Mouse (Mus musculus) intestine, embryonic 14.5 days (tissue): ENCODE measurements around the gene Isg20l2. TPM values are rescaled to one million over a fixed set of nuclear protein-coding genes. Genes with fewer than 3 reads are reported as not detected.

Source experiments
- ATAC-seq: fragments of 200-750 bp; cut with Nextera tagmentation; replicated peaks from 2 replicates; pipeline ENCODE4 v1.8.0; 2017; ENCODE audit warnings: low read depth, moderate number of reproducible peaks, moderate TSS enrichment, moderate library complexity; ENCODE audit not compliant: low FRiP score, low TSS enrichment
- DNase-seq: peaks from one replicate; pipeline ENCODE4 v3.0.0-alpha.2; 2018; ENCODE audit warnings: low spot score
- H3K27ac ChIP-seq: fragments of 300-500 bp; sonication (generic); 2 replicates; pipeline ENCODE4 v1.5.1; 2014; ENCODE audit warnings: low read depth, mild to moderate bottlenecking, control low read depth
- H3K27me3 ChIP-seq: fragments of 300-500 bp; sonication (generic); replicated peaks from 2 replicates; pipeline ENCODE4 v1.6.1; 2014; ENCODE audit warnings: low read length, control low read depth; ENCODE audit not compliant: control insufficient read depth, insufficient read depth
- H3K36me3 ChIP-seq: fragments of 300-500 bp; sonication (generic); 2 replicates; pipeline ENCODE4 v1.6.1; 2014; ENCODE audit warnings: low read length, control low read depth; ENCODE audit not compliant: control insufficient read depth, insufficient read depth
- H3K4me1 ChIP-seq: fragments of 300-500 bp; sonication (generic); replicated peaks from 2 replicates; pipeline ENCODE4 v1.6.1; 2014; ENCODE audit warnings: low read length, control low read depth, mixed read lengths; ENCODE audit not compliant: control insufficient read depth, insufficient read depth
- H3K4me2 ChIP-seq: fragments of 300-500 bp; sonication (generic); 2 replicates; pipeline ENCODE4 v1.6.1; 2014; ENCODE audit warnings: low read length
- H3K4me3 ChIP-seq: fragments of 300-500 bp; sonication (generic); 2 replicates; pipeline ENCODE4 v1.5.1; 2014; ENCODE audit warnings: low read depth, low read length, control low read depth, mixed read lengths
- H3K9ac ChIP-seq: fragments of 300-500 bp; sonication (generic); 2 replicates; pipeline ENCODE4 v1.6.1; 2014; ENCODE audit warnings: mild to moderate bottlenecking, low read length
- H3K9me3 ChIP-seq: fragments of 300-500 bp; sonication (generic); 2 replicates; pipeline ENCODE4 v1.6.1; 2016; ENCODE audit warnings: low read length, control low read depth; ENCODE audit not compliant: control insufficient read depth
- WGBS: fragments of 180-500 bp; shearing (Covaris S2); extraction: QIAGEN DNeasy Blood & Tissue Kit; methylation state at CpG from one replicate; pipeline ENCODE4 v1.1.7; 2014; 5-methylcytosine and 5-hydroxymethylcytosine counted together
- polyA plus RNA-seq: library from polyadenylated mRNA; unstranded; fragments of >200 nt; fragmentation: Nextera tagmentation; extraction: Ambion mirVana; gene quantifications from 2 replicates; pipeline ENCODE4 v1.2.1, GENCODE M21; 2014

Gene Isg20l2
- polyA plus RNA-seq, 1 experiment from 2014 or later = 32.8 TPM

GRCm38 (mm10) chr3:87958476-87958875 lies 28.4 kb downstream of the Isg20l2 start:
- Histone ChIP-seq H3K4me3 (no peak overlapping the region), H3K4me2 (no peak overlapping the region), H3K36me3 (no peaks in the 10 kb centered on the region), H3K9me3 (no peaks in the 10 kb centered on the region), H3K9ac (no peak overlapping the region), H3K27me3 (no peaks in the 10 kb centered on the region), H3K4me1 (peaks cover 10% of the 10 kb centered on the region; the same call in 1 of the 2 replicates), H3K27ac (no peak overlapping the region)
- ATAC-seq (no peak), DNase-seq (no peak)
- 18% methylated on average over 4 of the region's 4 CpGs for WGBS

GRCm38 (mm10) chr3:87958967-87959366 lies 28.9 kb downstream of the Isg20l2 start:
- H3K4me2 ChIP-seq = no peak overlapping the region
- no peaks in the 10 kb centered on the region for H3K27me3 ChIP-seq
- no peak overlapping the region for H3K27ac ChIP-seq
- H3K9me3 ChIP-seq = no peaks in the 10 kb centered on the region
- H3K4me3 ChIP-seq = no peak overlapping the region
- no peaks in the 10 kb centered on the region for H3K36me3 ChIP-seq
- no peak overlapping the region for H3K9ac ChIP-seq
- ATAC-seq = no peak
- 39% methylated on average over 1 of the region's 1 CpGs for WGBS
- no peak for DNase-seq
- peaks cover 10% of the 10 kb centered on the region; the same call in 1 of the 2 replicates for H3K4me1 ChIP-seq

GRCm38 (mm10) chr3:87959371-87959770 lies 29.3 kb downstream of the Isg20l2 start:
- Histone ChIP-seq H3K36me3 (no peaks in the 10 kb centered on the region), H3K4me3 (no peak overlapping the region), H3K9me3 (no peaks in the 10 kb centered on the region), H3K9ac (no peak overlapping the region), H3K27ac (peak overlapping the region; percentile 96; the same call in 1 of the 2 replicates), H3K4me2 (no peak overlapping the region), H3K4me1 (peaks cover 10% of the 10 kb centered on the region; the same call in 1 of the 2 replicates), H3K27me3 (no peaks in the 10 kb centered on the region)
- 58% methylated on average over 7 of the region's 7 CpGs for WGBS
- no peak for ATAC-seq
- DNase-seq = no peak

- peak overlapping the region; percentile 96 for H3K27ac ChIP-seq
- peaks cover 10% of the 10 kb centered on the region; the same call in 1 of the 2 replicates for H3K4me1 ChIP-seq
- no peak for ATAC-seq
- H3K9ac ChIP-seq = peak overlapping the region; percentile 57
- H3K27me3 ChIP-seq = no peaks in the 10 kb centered on the region
- WGBS = 13% methylated on average over 10 of the region's 10 CpGs
- no peaks in the 10 kb centered on the region for H3K9me3 ChIP-seq
- H3K4me3 ChIP-seq = peak overlapping the region; percentile 34
- H3K36me3 ChIP-seq = no peaks in the 10 kb centered on the region
- no peak for DNase-seq
- peak overlapping the region; percentile 69 for H3K4me2 ChIP-seq
These were observed 30.1 kb downstream of the Isg20l2 start for GRCm38 (mm10) chr3:87960191-87960585.

GRCm38 (mm10) chr3:87960586-87961191 lies 30.6 kb downstream of the Isg20l2 start:
- Histone ChIP-seq H3K36me3 (no peaks in the 10 kb centered on the region), H3K27ac (peak overlapping the region; percentile 96), H3K27me3 (no peaks in the 10 kb centered on the region), H3K4me1 (peaks cover 10% of the 10 kb centered on the region; the same call in 1 of the 2 replicates), H3K4me3 (peak overlapping the region; percentile 34), H3K9me3 (no peaks in the 10 kb centered on the region), H3K4me2 (peak overlapping the region; percentile 69), H3K9ac (peak overlapping the region; percentile 57)
- under 1% methylated on average over 27 of the region's 27 CpGs for WGBS
- peak; percentile 97 for ATAC-seq
- peak; percentile 94 for DNase-seq

- Histone ChIP-seq H3K36me3 (peaks cover 2% of the 10 kb centered on the region; the same call in 1 of the 2 replicates), H3K9ac (peak overlapping the region; percentile 23; the same call in 1 of the 2 replicates), H3K4me1 (peaks cover 37% of the 10 kb centered on the region), H3K4me2 (peak overlapping the region; percentile 86), H3K27ac (no peak overlapping the region; the same call in 1 of the 2 replicates), H3K27me3 (no peaks in the 10 kb centered on the region), H3K9me3 (no peaks in the 10 kb centered on the region), H3K4me3 (peak overlapping the region; percentile 56)
- ATAC-seq (0 out of 2 replicates have a peak, but pooled peaks have one; percentile 37), DNase-seq (peak; percentile 85)
- WGBS = 2% methylated on average over 21 of the region's 21 CpGs
These were observed 40.2 kb downstream of the Isg20l2 start for GRCm38 (mm10) chr3:87970184-87970938.

- ATAC-seq (peak; percentile 74), DNase-seq (peak; percentile 91)
- WGBS = under 1% methylated on average over 44 of the region's 44 CpGs
- Histone ChIP-seq H3K4me3 (peak within 1 kb of the TSS; percentile 56), H3K9me3 (no peaks in the 10 kb centered on the region), H3K36me3 (peaks cover 8% of the 10 kb centered on the region), H3K27ac (no peak within 1 kb of the TSS; the same call in 1 of the 2 replicates), H3K27me3 (no peaks in the 10 kb centered on the region), H3K9ac (peak within 1 kb of the TSS; percentile 61), H3K4me1 (peaks cover 37% of the 10 kb centered on the region), H3K4me2 (peak within 1 kb of the TSS; percentile 86)
These were observed 40.9 kb downstream of the Isg20l2 start, which contains the start of gene Nes for GRCm38 (mm10) chr3:87970939-87971488. TSS of gene Nes (plus strand) at chr3:87971078.

GRCm38 (mm10) chr3:87971489-87972202 lies 41.5 kb downstream of the Isg20l2 start:
- DNase-seq = no peak
- peak overlapping the region; percentile 86 for H3K4me2 ChIP-seq
- peak; percentile 51 for ATAC-seq

More at GRCm38 (mm10) chr3:87971489-87972202, 41.5 kb downstream of the Isg20l2 start:
- Histone ChIP-seq H3K4me1 (peaks cover 37% of the 10 kb centered on the region), H3K9me3 (no peaks in the 10 kb centered on the region), H3K4me3 (peak overlapping the region; percentile 56), H3K27me3 (no peaks in the 10 kb centered on the region), H3K9ac (peak overlapping the region; percentile 61), H3K27ac (no peak overlapping the region), H3K36me3 (peaks cover 14% of the 10 kb centered on the region)
- under 1% methylated on average over 53 of the region's 60 CpGs for WGBS
